Mouse (Mus musculus) neutrophil, adult 65 days (primary cell): Measurements from ENCODE around the gene Glce. TPM values are rescaled to one million over a fixed set of nuclear protein-coding genes. Genes with fewer than 3 reads are reported as not detected.

Experiments used
- total RNA-seq: library from RNA; stranded (reverse); gene quantifications from 2 replicates; pipeline ENCODE4 v1.2.4, GENCODE M21; 2023

The Glce gene
- total RNA-seq, result 3.1 and 3.2 TPM in 2 replicates

DNA sequence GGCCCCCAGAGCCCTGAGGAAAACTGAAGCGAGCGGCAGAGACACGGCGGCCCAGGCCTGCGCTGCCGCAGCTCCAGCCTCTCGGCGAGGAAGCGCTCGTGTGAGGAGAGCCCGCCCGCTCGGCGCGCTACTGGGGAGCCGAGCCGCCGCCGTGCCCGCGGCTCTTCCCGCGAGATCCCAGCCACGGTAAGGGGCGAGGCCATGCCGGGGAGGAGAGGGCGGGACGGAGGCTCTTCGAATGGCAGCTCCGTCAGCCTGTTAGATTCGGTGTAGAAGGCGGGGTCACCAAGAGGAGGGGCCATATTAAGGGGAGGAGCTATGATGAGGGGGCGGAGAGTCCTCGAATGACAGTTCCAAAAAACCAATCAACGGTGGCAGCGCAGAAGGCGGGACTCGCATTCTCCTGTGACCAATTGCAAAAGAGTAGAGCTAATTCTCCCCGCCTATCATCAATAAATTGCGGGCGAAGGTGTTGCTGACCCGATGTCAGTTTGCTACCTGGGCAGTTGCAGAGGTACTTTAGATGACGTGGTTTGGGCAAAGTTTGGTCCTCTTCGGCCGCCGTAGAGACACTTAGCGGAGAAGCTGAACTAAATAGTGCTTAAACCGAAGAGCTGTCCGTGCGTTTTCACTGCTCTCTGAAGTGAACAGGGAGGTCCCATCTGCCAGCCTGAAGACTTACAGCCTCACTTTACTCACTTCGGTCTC lies at the start of gene Glce:
Glce (minus strand) TSS at position 148 of the 708 bp plus-strand sequence.

DNA sequence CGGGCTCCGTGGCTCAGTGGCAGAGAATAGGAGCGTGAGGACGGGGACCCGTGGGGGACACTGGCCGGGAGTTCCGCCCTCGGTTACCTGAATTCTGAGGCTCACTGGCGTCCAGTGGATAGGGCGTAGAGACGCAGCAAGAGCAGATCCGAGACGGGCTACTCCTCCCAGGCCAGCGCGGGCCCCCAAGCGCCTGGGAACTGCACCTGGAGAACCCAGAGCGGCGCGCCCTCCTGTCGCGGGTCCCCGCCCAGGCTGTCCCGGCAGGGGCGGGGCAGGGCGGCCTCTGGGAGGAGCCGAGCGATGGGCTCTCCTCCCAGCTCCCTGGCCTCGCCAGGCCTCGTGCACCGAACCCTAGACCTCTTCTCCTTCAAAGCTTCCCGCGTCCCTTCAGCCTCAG lies 95.9 kb downstream of the Glce start, which contains the start of gene Paqr5:
Paqr5 (minus strand) TSS at position 257 of the 400 bp plus-strand sequence.

Other genes starting within 250 kb of the Glce start
- 818 and 929 TPM in 2 replicates for gene Rplp1, start 208.1 kb downstream of the Glce start, total RNA-seq
- gene Kif23, start 175.9 kb downstream of the Glce start, total RNA-seq, result 146 and 153 TPM in 2 replicates
- 0.51 and 0.79 TPM in 2 replicates for gene Paqr5, start 95.8 kb downstream of the Glce start, total RNA-seq
- gene Spesp1, start 159.6 kb upstream of the Glce start, total RNA-seq, result not detected in 2 replicates
- gene Anp32a, start 218.6 kb upstream of the Glce start, total RNA-seq, result 303 and 360 TPM in 2 replicates